Mouse (Mus musculus): ENCODE data around the gene P2rx5. TPM values are rescaled to one million over a fixed set of nuclear protein-coding genes. Genes with fewer than 3 reads are reported as not detected.

The P2rx5 gene
- total and polyA plus RNA-seq, 3 experiments: 0.04 to 0.25 TPM; not detected in 1

DNA sequence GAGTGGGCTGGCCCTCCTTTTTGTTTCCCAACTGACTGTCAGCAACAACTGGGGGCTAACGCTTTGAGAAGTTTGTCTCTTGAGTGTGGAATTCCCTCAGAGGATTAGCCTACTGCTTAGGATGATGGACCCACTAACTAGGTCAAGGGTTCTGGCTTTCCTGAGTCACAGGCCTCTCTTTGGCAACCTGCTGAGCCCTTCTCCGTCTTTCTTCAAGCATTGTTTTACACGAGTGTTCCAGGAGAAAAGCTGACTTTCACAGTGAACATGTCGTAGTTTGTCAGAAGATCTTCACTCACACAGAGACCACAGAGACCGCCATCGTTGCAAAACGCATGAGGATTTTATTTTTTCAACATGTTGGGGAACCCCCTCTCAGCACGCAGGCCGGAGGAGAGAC is 12.0 kb upstream of the P2rx5 start:
- Histone ChIP-seq H3K9ac (ENCODE audit: control insufficient read depth, low read depth, low read length, poor library complexity, severe bottlenecking) (no peak overlapping the region), H3K27me3 (ENCODE audit: control insufficient read depth in 1 of 2, insufficient read depth in 2 of 2, low read length in 2 of 2) (no peaks in the 10 kb centered on the region; a peak in 2 of 4 replicates), H3K4me1 (ENCODE audit: control insufficient read depth in 1 of 2, insufficient read depth in 2 of 2, low read length in 2 of 2) (no peaks in the 10 kb centered on the region), H3K4me3 (ENCODE audit: control insufficient read depth in 1 of 2, insufficient read depth in 1 of 2, low read depth in 2 of 2, low read length in 2 of 2) (no peak overlapping the region), H3K79me2 (ENCODE audit: control insufficient read depth, insufficient read depth, low read length, poor library complexity) (no peaks in the 10 kb centered on the region), H3K9me3 (replicated peaks; ENCODE audit: insufficient read depth, low read length) (no peaks in the 10 kb centered on the region), H3K27ac (ENCODE audit: control insufficient read depth, low read depth, low read length) (no peak overlapping the region), H3K36me3 (ENCODE audit: control insufficient read depth in 1 of 2, insufficient read depth in 2 of 2, low read length in 2 of 2) (no peaks in the 10 kb centered on the region)
- DNase-seq (ENCODE audit: low read depth, low spot score): no peak
- TF ChIP-seq JUND (IDR thresholded peaks at IDR 0.05; ENCODE audit: low read depth, low read length): no peak
- TF ChIP-seq GATA1 (IDR thresholded peaks at IDR 0.05; ENCODE audit: low read depth, low read length): no peak
- no peak for TF ChIP-seq TCF12 (IDR thresholded peaks at IDR 0.05; ENCODE audit: low read depth, low read length)
- TF ChIP-seq CTCF (IDR thresholded peaks at IDR 0.05 in 2 of 3, conservative IDR thresholded peaks at IDR 0.05 in 1 of 3; ENCODE audit: control insufficient read depth in 1 of 3, insufficient read depth in 1 of 3, low read depth in 2 of 3, low read length in 3 of 3, poor library complexity in 1 of 3, severe bottlenecking in 1 of 3): no peak
- TF ChIP-seq NELFE (IDR thresholded peaks at IDR 0.05; ENCODE audit: low read depth, low read length): no peak
- TF ChIP-seq MXI1 (IDR thresholded peaks at IDR 0.05; ENCODE audit: low read depth, low read length): no peak
- no peak for TF ChIP-seq EP300 (IDR thresholded peaks at IDR 0.05; ENCODE audit: low read depth in 1 of 2, low read length in 2 of 2)
- no peak for TF ChIP-seq RCOR1 (IDR thresholded peaks at IDR 0.05; ENCODE audit: low read depth, low read length)
- TF ChIP-seq MYC (IDR thresholded peaks at IDR 0.05; ENCODE audit: low read depth, low read length): no peak
- no peak for TF ChIP-seq ZMIZ1 (IDR thresholded peaks at IDR 0.05; ENCODE audit: low read depth, low read length)
- no peak for TF ChIP-seq TAL1 (IDR thresholded peaks at IDR 0.05; ENCODE audit: low read length)
- TF ChIP-seq USF2 (IDR thresholded peaks at IDR 0.05; ENCODE audit: borderline replicate concordance in 1 of 2, insufficient read depth in 1 of 2, low read depth in 1 of 2, low read length in 2 of 2): no peak
- no peak for TF ChIP-seq E2F4 (IDR thresholded peaks at IDR 0.05; ENCODE audit: borderline replicate concordance, low read depth, low read length)
- no peak for TF ChIP-seq KAT2A (conservative IDR thresholded peaks at IDR 0.05; ENCODE audit: low read depth, low read length)
- no peak for TF ChIP-seq GABPA (IDR thresholded peaks at IDR 0.05; ENCODE audit: low read depth, low read length)
- TF ChIP-seq MEF2A (IDR thresholded peaks at IDR 0.05; ENCODE audit: extremely low read depth, insufficient replicate concordance, low read depth, low read length, poor library complexity, severe bottlenecking): no peak
- no peak for TF ChIP-seq RAD21 (IDR thresholded peaks at IDR 0.05; ENCODE audit: low read depth, low read length)
- no peak for TF ChIP-seq ZNF384 (IDR thresholded peaks at IDR 0.05; ENCODE audit: low read depth, low read length)
- no peak for TF ChIP-seq POLR2AphosphoS2 (IDR thresholded peaks at IDR 0.05; ENCODE audit: low read length)
- no peak for TF ChIP-seq ELF1 (IDR thresholded peaks at IDR 0.05; ENCODE audit: low read depth, low read length)

DNA sequence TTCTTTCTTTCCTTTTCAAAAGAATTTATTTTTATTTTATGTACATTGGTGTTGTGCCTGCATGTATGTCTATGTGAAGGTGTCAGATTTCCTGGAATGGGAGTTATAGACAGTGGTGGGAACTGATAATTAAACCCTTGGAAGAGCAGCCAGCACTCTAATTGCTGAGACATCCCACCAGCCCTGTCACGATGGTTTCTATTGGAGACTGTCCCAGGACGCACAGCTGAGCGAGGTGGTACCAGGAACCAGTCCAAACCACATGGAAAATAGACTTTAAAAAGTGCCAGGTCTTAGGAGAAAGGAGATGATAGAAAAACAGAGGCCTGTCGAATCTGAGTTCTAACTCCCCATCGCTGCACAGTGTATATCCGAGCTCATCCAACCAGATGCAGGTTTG is 5.2 kb upstream of the P2rx5 start:
- Histone ChIP-seq H3K9me3 (replicated peaks; ENCODE audit: insufficient read depth, low read length) (no peaks in the 10 kb centered on the region), H3K4me3 (ENCODE audit: control insufficient read depth in 1 of 2, insufficient read depth in 1 of 2, low read depth in 2 of 2, low read length in 2 of 2) (no peak overlapping the region), H3K4me1 (ENCODE audit: control insufficient read depth in 1 of 2, insufficient read depth in 2 of 2, low read length in 2 of 2) (no peaks in the 10 kb centered on the region), H3K27ac (ENCODE audit: control insufficient read depth, low read depth, low read length) (no peak overlapping the region), H3K9ac (ENCODE audit: control insufficient read depth, low read depth, low read length, poor library complexity, severe bottlenecking) (no peak overlapping the region), H3K27me3 (ENCODE audit: control insufficient read depth in 1 of 2, insufficient read depth in 2 of 2, low read length in 2 of 2) (peaks cover 0 to 3% of the 10 kb centered on the region in 2 experiments; a peak in 1 of 4 replicates), H3K36me3 (ENCODE audit: control insufficient read depth in 1 of 2, insufficient read depth in 2 of 2, low read length in 2 of 2) (no peaks in the 10 kb centered on the region), H3K79me2 (ENCODE audit: control insufficient read depth, insufficient read depth, low read length, poor library complexity) (no peaks in the 10 kb centered on the region)
- TF ChIP-seq ZKSCAN1 (IDR thresholded peaks at IDR 0.05; ENCODE audit: low read depth, low read length) (no peak), ZC3H11A (IDR thresholded peaks at IDR 0.05; ENCODE audit: low read depth, low read length) (no peak), CHD2 (IDR thresholded peaks at IDR 0.05; ENCODE audit: low read length) (no peak), HCFC1 (IDR thresholded peaks at IDR 0.05; ENCODE audit: low read depth, low read length) (no peak), USF1 (IDR thresholded peaks at IDR 0.05; ENCODE audit: low read depth, low read length) (no peak), ETS1 (IDR thresholded peaks at IDR 0.05; ENCODE audit: low read depth, low read length) (no peak), TAL1 (IDR thresholded peaks at IDR 0.05; ENCODE audit: low read length) (no peak)
- DNase-seq (ENCODE audit: low read depth, low spot score): no peak

All from MEL (cell line).